Mouse (Mus musculus) cerebellum, adult 2 months (tissue): Measurements from ENCODE around the gene 4930535I16Rik.

ENCODE experiments used
- CTCF ChIP-seq: fragments of 200-500 bp; IDR thresholded peaks from 2 replicates; pipeline ENCODE4 v1.5.1; 2011; ENCODE audit warnings: low read depth, mild to moderate bottlenecking, control low read depth, low read length, moderate library complexity, borderline replicate concordance; ENCODE audit not compliant: insufficient read depth
- POLR2A ChIP-seq: fragments of 200-500 bp; IDR thresholded peaks from 2 replicates; pipeline ENCODE4 v1.6.1; 2011; ENCODE audit warnings: low read length, control low read depth, borderline replicate concordance; ENCODE audit not compliant: insufficient read depth

GRCm38 (mm10) chr4:123893726-123894125 lies 24.1 kb downstream of the 4930535I16Rik start:
- no peak for TF ChIP-seq CTCF
- TF ChIP-seq POLR2A, result no peak
